Mouse (Mus musculus) MEL-GATA-1-ER (cell line): ENCODE data around the gene Lrrc45.
"Not testable (repeated sequence)": the region's sequence is repeated elsewhere in the genome, so short reads cannot be mapped to it uniquely, and the experiment has no call there.

Experiments
- DNase-seq: peaks from one replicate; pipeline ENCODE4 v3.0.0-alpha.2; 2012; ENCODE audit warnings: low read depth; ENCODE audit errors: extremely low read depth

Gene Lrrc45

DNA sequence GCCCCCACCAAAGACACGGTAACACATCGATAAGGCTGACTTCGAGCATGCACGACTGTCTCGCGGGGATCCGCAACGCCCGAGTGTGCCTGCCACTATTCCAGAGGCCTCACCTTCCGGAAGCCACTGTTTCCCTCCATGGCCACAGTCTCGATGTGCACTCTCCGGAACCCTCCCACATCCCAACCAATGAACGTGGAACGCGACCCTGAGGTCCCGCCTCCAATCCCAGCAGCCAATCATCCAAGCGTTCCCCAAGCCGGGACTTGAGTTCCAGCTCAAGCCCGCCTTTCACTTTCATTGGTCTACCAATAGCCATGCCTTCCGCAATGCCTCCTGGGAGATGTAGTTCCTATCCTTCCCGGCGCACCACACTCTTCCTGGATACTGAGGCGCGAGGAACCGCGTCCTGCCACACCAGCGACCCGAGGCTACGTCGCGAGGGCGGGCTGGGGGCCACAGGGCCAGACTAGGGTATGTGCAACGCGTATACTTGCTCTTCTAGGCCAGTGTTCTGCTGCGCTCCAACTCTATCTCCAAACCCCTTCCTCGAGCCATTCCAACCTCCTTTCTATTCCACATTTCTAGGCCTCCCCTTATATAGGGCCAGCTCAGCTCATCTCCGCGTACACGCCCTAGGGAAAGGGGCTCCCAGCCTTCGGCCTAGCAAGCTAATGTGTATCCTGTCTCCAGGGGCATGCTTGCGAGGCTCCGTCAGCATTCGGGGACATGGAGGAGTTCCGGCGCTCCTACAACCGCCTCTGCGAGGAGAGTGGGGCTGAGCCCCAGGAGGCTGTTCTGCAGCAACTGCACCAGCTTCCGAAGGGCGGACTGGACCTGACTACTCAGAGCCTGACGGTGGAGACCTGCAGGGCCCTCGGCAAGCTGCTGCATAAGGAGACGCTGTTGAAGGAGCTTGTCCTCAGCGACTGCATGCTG lies at the start of gene Lrrc45, which contains the start of gene Cenpx:
Gene Lrrc45, plus strand, starts transcription at position 346 of the 939 bp plus-strand sequence.
Gene Cenpx, minus strand, starts transcription at position 159 of the 939 bp plus-strand sequence.
- DNase-seq = peak; percentile 98

DNA sequence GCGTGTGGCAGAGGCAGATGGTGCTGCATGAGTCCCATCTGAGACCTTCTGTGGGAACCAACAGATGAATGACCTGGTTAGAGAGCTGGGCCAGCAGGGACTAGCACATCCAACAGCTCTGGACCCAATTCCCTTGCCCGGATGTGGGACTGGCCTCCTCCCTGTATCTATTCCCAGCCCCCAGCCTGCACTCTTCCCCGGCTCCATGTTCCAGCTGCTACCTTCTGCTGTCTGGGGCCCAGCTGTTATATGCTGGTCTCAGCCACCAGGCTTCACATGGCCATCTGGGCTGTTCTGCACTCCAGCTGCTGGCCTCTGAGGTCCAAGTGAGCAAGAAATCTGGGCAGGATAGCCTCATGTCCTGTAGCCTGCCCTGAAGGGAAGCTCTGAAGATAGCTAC lies 48.3 kb upstream of the Lrrc45 start:
- DNase-seq = no peak

DNA sequence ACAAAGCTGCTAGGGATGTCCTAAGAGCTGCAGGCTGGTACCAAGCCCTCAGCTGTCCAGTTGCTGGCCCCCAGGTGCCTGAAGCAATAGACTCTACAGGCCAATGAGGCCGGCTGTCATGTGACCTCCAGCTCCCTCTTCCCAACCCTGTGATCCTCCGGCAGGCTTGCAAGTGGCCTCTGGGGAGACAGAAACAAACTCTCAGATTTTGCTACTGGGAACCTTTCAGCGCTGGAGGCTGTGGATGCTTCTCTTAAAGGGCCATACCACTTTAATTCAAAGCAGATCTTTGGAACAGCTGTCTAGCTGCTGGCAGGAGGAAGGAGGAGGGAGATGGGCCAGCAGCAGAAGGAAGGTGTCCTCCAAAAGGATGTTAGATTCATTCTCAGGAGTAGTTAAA lies 47.1 kb upstream of the Lrrc45 start:
- DNase-seq = no peak

DNA sequence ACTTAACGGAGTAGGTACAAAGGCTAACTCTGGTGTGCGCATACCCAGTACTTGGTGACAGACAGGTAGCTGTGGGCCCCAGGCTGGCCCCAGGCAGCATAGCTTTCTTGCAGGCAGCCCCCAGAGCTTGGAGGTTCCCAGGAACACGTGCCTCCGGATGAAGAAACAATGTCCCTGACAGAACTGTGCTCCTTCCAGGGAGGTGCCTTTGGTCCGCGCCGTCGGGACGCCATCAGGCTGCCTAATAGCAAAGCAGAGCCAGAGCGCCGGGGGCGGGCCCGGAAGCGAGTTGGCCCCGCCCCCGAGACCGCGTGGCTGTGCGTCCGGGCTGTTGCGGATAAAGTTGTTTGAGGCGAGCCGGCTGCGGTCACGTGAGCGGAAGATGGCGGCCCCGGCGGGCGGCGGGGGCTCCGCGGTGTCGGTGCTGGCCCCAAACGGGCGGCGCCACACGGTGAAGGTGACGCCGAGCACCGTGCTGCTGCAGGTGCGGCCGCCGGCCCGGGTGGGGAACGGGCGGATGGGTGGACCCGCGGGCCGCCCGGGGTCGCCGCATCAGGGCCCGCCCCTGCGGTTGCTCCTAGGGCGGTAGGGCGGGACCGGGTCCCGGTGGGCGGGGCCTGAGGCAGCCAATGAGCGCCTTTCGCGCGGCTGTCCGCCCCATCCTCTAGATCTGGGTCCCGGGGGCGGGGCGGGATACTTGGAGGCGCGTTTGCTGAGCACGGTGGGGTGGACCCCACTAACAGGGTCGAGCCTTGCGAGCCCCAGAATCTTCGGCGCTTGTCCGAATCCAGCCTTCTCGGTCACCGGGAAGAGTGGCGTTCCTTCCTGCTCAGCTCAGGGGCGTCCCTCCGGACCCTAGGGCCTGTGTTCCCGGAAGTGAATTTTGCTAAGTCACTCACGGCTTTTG lies 40.8 kb upstream of the Lrrc45 start, which contains the start of gene Aspscr1:
Gene Aspscr1, plus strand, starts transcription at position 287 of the 907 bp plus-strand sequence.
- peak; percentile 81 for DNase-seq

DNA sequence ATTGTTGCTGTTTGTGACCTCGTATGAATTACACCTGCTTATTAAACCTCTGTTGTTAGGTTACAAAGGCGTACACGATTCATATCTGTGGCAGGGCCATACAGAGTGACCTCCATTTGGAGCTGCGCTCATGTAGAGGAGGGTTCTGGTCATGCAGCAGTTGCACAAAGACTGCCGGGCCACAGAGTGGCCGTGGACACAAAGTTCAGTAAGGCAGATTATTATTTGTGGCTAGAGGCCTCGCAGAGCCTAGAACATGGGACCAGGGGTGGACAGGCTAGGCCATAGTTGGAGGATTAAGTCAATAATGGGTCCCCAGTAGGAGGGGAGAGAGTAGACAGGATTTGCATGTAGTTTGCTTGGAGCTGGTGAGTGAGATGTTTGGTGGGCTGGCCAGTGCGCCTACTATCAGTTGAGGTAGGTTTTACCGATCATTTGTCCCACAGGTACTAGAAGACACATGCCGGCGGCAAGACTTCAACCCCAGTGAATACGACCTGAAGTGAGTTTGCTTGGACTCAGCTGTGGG lies 40.1 kb upstream of the Lrrc45 start:
- DNase-seq = no peak

DNA sequence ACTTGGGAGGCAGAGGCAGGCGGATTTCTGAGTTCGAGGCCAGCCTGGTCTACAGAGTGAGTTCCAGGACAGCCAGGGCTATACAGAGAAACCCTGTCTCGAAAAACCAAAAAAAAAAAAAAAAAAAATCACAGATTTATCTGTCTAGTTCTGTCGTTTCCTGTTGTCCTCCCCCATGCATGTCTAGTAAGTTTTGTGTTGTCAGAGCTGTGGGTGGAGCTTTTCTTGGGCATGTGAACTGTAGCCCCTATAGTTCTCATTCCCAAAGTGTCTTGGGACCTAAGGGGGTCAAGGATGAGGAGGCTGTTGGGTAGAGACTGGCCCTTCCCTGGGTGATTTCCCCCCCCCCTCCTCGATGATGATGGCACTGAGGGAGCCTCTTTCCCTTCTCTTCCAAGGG lies 37.9 kb upstream of the Lrrc45 start:
- not testable (repeated sequence) for DNase-seq

DNA sequence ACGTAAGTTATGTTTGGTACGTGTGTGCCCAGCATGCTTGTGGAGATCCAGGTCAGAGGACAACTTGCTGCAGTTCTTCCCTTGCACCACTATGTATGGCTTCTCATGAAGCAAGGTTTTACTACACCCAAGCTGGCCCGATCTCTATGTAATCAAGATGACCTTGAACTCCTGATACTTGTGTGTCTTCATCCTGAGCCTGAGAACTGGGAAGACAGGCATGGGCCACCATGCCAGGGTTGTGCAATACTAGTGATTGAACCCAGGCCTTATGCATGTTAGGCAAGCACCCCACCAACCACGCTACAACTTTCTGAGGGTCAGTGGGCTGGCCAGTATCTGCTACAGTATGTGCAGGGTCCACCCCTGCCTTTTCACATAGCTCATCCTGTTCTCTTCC lies 36.8 kb upstream of the Lrrc45 start:
- DNase-seq = no peak

DNA sequence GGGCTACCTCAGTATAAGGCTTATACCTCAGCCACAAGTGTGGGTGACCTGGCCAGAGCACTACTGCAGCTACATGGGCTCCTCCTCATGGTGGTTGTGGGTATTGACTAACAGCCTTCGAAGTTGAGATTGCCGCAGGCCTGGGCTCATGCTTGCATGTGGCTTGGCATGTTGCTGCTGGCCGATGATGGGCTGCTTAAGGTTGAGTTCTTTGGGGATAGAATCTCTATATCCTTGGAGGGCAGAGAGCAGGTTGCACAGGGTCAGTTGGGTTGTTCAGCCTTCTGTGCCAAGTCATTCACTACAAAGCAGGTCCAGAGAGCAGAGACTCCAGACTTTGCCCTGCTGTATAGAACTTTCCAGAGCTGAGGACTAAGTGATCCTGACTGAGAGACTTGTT lies 33.8 kb upstream of the Lrrc45 start:
- no peak for DNase-seq

DNA sequence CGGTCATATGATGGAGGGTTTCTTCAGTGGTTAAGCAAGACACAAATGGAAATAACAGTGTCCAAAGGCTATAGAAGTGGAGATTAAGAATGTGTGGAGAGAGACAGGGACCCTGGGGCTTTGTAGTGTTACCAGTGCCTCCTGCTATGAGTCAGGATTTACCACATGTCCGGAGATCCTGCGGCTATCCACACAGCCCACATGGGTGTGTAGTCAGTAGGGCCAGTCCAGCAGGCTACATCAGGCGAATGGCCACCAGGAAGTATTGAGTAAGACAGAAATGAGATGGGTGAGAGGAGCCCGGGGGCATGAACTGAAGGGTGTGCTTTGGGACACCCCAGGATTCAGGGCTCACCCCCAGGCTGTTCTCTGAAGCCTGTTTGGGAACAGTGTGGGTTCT lies 31.0 kb upstream of the Lrrc45 start:
- DNase-seq = no peak

DNA sequence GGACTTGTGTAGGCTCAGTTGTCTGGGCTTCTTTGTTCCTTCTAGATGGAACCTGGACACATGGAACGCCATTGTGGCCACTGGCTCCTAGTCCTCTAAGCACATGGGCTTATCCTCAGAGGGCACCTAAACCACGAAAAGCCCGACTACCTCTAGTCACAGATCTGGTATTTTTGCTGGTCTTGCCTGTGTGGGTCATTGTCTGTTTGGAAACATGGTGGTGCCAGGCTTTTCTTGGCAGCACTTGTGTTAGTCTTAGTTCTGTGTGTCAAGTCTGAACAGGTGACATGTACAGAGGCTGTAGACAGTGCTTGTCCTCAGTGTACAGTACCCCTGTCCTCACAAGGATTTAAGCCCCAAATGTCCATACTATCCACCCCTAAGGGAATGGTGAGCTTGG lies 30.2 kb upstream of the Lrrc45 start:
- DNase-seq = no peak

DNA sequence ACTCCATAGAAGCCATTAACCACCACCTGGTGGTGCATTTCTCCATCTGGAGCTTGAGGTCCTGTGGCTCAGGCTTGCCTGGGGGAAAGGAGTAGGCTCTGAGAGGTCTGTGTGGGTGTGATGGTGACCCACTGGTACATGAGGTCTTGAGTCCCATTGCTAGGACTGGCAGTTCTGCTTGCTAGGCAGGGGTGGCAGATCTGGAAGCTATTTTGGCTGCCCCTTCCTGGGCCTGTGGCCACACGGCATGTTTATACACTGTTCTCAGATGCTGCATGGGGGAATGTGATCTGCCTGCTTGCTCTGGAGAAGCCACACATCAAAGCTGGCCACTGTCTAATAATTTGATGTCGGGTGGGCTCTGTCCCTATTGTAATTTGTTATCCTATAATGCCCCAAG lies 29.6 kb upstream of the Lrrc45 start:
- DNase-seq = no peak

DNA sequence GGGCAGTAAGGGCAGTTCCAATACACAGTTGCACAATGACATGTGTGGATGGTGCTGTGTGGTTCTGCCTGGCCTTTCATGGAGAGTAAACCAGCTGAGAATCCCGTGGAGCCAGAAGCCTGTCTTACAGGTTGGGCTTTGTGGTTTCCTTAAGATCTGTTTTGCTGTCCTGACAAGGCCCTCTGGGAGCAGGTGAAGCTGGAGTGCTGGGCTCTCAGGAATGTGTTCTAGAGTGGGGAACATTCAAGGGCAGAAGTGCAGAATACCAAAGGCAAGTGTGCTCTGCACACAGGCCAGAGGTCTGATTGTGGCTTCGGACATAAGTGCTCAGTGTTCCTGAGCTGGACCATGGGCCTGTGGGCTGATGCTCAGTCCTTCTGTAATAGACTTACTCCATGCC lies 29.1 kb upstream of the Lrrc45 start:
- DNase-seq = no peak

DNA sequence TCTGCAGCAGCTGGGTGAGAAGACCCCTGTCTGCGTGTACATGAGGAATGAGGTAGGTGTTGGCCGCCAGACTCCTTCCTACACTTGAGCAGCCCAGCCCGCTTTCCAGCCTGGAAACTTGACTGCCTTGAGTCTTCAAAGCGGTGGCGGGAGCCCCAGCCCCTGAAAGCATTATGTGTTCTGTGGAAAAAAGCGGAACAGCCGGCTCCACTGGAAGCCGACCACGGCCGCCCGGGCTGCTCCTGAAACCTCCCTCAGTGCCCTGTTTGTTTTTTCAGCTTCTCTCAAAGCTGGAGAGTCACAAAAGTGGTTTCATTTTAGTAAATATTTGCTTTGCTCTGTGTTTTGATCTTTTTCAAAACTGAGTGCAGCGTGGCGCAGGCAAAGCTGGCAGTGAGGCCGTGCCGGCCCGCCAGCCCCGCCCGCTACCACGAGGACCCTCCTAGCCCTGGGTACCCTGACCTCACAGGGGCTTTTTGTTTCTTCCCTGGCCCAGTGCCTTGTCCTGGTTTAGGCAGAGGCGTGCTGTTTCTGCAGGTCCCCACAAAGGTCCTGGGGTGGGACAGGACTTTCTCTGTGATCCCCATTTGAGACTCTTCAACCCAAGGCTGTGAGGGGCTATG lies 27.0 kb upstream of the Lrrc45 start:
- no peak for DNase-seq

DNA sequence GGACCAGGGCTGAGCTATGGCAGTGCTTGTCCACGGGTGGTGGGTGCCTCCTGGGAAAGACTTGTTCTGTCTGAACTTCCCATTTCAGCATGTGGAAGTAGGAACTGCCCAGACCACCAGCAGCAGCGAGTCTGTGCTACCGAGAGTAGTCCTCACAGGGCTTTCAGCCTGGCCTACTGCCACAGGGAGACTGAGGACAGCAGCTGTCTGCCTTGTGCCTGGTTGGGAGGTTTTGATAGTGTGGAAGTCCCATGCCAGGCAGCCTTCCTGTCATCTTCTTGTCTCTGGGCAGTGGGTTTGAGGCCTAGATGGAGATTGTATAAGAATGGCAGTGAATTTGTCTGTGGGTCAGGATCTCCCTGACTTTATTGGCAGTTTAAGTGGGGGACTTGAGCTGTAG lies 24.4 kb upstream of the Lrrc45 start:
- no peak for DNase-seq

DNA sequence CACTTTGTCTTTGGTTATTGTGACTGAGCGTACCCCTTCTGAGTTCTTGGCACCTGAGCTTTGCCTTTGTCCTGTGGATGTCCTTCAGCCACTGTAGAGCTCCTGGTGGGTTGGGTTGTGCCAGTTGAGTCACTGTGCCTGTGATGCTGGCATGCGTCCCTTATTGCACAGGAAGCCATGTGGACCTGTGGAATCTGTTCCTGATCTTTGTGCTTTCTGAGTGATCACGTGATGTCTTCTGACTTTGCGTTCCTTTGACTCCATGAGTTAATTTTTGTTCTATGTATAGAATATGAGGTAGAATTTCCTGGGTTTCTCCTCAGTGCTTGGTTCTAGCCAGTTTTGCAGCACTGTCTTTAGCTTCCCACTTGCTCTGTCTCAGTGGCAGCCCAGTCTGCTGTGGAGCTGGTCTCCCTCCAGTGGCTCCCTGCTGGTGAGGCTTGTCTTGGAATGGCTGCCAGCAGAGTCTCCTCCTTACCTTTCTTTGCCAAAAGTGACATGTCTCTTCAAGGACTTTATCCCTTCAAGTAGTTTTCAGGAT lies 21.2 kb upstream of the Lrrc45 start:
- no peak for DNase-seq

DNA sequence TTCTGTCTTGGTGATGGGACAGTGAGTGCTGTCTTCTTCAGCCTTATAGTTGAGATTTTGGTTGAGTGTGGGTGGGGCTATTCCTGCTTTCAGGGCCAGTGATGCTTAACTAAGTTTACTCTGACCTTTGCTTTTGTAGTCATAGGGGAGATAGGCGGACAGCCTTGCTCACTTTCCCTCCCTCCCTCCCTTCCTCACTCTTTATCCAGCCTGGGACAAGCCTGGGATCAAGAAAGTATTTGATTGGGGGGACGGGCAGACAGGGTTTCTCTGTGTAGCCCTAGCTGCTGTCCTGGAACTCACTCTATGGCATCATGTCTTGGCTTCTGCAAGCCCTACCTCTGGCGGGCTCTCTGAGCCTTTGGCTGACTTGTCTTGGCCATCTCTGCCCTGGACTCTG lies 20.3 kb upstream of the Lrrc45 start:
- no peak for DNase-seq

DNA sequence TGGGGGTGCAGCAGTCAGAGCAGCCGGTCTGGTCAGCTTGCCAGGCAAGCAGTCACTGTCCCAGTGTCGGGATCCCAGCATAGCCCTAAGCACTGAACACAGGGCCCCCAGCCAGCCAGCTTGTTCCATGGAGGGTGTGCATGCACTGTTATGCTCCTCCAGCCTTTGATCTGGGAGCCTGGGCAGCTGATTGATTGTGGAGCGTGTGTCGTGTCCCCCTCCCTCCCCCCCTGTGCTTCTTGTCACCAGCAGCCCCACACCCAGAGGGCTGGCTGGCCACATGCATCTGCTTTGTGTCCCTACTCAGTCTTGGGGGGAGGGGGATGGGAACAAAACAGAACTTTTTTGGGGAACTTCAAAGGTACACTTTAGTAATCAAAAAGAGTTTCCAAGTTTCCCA lies 18.5 kb upstream of the Lrrc45 start:
- no peak for DNase-seq

DNA sequence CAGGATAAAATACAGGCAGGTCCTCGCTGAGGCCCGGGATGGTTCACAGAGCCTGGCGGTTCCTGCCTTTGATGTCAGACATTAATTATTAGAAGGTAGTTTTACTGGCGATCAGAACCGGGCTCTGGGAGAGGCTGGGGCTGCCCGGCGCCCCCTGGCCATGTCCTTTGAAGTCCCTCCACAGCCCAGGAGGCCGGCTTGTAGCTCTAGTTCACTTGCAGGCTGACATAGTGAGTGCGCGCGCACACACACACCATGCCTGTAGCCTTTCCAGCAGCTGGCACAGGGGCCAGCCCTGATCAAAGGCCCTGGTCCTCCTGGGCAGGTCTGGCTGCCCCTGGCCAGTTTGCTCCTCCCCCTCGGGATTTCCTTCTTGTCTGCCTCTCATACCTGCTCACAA lies 18.1 kb upstream of the Lrrc45 start:
- DNase-seq = no peak

DNA sequence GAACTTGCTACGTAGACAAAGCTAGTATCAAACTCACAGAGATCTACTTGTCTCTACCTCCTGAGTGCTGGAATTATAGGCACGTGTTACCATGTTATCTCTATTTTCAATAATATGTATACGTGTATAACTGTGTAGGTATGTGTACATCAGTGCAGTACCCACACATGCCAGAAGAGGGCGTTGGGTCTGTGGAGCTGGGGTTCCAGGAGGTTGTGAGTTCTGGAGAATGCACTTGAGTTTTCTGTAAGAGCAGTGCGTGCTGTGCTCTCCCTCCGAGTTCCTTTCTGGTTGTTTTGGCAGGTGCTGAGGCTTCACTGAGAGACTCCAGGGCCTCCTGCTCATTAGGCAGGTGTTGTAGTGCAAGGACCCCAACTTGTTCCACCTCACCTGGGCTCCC lies 17.2 kb upstream of the Lrrc45 start:
- no peak for DNase-seq

DNA sequence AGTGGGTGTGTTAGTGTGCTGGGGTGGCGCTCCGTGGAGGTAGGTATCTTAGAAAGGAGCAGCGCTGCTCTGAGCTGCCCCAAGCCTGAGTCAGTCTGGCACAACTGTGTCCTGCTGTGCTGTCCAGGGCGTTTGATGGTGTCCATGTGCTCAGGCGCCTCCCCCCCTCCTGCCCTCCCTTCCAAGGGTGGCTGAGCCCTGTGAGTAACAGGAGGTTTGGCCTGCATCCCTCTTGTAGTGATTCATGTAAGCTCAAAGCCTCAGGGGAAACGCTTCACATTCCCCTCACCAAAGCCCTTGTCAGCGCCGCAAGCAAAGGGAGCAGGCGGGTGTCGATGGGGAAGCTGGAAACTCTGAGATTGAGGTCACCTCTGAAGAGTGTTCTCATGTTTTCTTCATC lies 16.0 kb upstream of the Lrrc45 start:
- no peak for DNase-seq
